Mouse (Mus musculus): ENCODE results near the gene Trio. TPM values are rescaled to one million over a fixed set of nuclear protein-coding genes. Genes with fewer than 3 reads are reported as not detected.

Gene Trio
- total RNA-seq, 1 experiment from 2014 or later = 16.9 TPM

DNA sequence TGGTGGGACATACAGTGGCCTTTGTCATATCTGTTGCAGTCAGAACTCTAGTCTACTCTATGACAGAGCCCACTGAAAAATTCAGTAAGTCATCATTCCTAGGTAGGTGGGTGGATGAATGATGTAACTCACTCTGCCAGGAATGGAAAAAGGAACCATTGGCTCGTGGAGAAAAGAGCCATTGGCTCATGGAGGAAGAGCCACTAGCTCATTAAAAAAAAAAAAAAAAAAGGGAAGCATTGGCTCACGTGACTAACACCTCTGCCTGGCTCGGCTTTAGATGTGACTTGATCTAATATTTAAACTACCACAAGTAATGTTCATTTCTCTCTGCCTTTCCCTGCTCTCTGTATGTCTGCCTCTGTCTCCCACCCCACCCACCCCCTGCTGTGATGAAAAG, 317.1 kb downstream of the Trio start:
- peak; percentile 40; the same call in 1 of the 2 replicates for ATAC-seq (replicated peaks; ENCODE audit: low read depth, poor library complexity, severe bottlenecking)

DNA sequence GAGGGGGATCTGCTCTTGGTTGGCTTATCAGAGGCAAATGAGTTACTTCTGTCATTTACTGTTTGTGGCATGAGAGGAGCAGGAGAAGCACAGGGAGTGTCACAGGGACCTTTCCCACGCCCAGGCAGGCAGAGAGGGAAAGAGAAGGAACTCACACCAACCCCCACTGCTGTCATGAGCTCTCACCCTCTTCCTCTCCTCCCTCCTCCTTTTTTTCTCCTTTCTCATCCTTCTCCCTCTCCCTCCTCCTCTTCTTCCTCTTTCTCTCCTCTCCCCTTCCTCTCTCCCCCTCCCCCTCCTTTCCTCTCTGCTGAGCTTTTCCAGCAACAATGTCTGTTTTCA, 322.7 kb downstream of the Trio start:
- peak; percentile 48 for ATAC-seq (replicated peaks; ENCODE audit: low read depth, poor library complexity, severe bottlenecking)

DNA sequence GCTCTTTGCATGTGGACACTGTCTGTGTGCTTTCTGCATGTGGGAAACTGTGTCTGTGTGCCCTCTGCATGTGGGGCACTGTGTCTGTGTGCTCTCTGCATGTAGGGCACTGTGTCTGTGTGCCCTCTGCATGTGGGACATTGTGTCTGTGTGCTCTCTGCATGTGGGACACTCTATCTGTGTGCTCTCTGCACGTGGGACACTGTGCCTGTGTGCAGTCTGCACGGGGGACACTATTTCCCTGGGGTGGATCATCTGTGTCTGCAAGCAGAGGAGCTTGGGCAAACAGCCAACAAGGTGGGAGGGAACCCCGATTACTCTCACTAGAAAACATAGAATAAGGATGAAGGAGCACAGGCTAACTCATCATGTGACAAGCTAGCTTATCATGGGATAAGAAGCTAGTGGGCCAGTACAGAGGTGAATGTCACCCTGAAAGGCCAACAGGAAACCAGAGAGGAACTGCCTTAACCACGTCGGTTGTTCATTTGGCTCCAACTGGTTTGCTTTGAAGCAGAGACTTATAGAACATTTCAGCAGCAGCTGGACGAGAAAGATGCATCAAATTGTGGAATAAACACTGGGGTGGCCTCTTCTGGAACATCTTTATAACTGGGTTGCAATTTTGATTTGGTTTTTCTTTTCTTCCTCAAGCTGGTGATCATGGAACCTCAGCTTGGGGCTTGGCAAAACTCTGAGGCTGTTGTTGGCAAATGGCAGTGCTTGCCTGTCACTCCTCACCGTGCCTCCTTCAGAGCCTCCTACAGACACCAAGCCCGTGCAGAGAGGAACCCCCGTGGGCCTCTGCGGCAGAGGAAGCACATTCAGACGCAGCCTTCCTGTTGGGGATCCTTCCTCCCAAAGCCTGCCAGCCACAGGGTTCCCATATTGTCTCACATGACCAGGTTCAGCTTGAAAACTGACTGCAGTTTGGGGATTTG, 323.3 kb downstream of the Trio start:
- peak; percentile 91 for ATAC-seq (replicated peaks; ENCODE audit: low read depth, poor library complexity, severe bottlenecking)

DNA sequence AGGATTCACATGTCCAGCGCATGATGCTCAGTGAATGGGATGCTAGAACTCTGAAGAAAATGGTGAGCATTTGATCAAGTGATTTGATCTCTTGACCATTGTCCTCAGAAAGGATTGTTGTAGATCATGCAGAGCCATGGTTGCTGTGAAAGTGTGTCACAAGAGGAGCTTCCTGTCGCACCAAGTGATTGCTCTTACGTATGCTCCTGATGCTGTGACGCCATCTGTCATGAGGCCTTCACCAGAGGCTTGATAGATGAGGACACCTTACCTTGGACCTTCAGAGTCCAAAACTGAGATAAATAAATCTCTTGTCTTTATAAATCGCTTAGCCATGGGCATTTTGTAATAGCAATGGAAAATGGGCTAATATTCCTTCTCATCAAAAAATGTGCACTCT, 328.0 kb downstream of the Trio start:
- ATAC-seq (replicated peaks; ENCODE audit: low read depth, poor library complexity, severe bottlenecking) = no peak

DNA sequence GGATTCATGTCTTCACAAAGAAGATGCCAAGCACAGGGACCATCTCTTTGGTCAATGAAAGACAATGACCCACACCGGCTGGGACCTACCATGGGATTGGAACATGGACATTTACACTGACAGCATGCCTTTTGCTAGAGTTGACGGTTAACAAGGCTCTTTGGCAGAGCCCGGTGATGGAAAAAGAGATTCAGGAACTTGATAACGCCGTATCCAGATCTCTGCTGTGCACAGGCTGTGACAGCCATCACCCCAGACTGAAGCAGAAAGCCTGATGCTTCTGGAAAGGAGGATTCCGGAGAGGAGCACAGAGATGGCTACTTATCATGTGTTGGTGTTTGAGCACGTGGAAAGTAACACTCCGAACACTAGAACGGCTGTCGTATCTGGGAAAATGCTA, 332.4 kb downstream of the Trio start:
- peak; percentile 69 for ATAC-seq (replicated peaks; ENCODE audit: low read depth, poor library complexity, severe bottlenecking)

DNA sequence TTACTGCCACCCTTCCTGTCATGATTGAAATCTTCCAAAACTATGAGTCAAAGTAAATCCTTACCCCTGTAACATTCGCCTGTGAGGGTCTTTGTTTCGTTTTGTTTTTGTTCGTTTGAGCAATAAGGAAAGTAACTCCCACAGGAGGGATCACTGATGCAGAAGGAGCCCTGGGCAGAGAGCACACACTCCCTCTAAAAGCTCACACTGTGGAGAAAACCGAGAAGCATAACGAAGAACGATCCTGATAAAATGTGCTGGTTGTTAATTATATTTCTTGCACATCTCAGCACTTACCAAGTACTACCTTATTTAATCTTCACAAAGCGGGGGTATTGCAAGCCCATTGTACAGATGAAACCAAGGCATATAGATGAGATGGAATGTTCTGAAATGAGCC, 333.5 kb downstream of the Trio start:
- ATAC-seq (replicated peaks; ENCODE audit: low read depth, poor library complexity, severe bottlenecking) = no peak

DNA sequence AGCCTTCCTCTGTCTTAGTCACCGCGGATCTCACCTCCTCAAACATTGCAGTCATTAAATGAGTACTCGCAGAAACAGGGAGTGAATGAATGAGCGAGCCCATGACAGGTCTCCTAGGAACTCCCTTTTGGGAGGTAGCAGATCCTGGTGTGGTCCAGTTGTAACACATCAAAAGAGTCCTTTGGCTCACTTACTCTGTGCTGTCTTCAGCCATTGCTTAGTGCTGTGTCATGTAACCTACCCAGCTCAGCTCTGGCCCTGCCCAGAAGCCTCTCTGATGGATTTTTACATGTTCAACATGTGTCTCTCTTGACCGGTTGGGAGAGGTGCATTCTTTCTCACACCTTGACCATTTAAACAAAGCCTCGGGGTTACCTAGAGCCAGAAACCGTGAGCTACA, 334.4 kb downstream of the Trio start:
- ATAC-seq (replicated peaks; ENCODE audit: low read depth, poor library complexity, severe bottlenecking) = no peak

DNA sequence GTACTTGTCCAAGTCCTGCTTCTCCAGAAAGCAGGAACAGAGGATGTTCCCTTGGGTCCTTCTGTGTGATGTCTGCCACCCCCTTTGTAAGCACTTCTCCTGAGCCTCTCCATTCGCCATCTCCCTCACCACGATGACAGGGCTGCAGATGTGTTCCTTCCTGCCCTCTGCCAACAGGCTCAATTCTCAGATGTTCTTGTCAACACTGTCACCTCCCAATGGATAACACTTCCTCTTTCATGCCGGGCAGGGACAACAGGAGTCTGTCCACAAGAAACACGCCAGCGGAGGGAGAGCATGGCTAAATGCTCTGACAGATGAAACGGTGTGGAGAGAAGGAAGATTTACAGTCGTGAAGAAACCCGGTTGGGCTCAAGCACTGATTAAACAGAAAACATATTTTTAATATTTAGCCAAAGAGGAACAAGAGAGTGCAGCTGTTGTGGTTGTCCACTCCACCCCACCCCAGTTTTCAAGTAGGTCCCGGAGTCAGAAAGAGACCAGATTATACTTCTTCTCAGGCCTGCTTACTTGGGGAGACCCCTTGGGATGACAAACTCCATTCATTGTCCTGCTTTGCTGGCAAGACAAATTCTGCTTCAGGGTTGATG, 337.5 kb downstream of the Trio start:
- peak; percentile 92 for ATAC-seq (replicated peaks; ENCODE audit: low read depth, poor library complexity, severe bottlenecking)

DNA sequence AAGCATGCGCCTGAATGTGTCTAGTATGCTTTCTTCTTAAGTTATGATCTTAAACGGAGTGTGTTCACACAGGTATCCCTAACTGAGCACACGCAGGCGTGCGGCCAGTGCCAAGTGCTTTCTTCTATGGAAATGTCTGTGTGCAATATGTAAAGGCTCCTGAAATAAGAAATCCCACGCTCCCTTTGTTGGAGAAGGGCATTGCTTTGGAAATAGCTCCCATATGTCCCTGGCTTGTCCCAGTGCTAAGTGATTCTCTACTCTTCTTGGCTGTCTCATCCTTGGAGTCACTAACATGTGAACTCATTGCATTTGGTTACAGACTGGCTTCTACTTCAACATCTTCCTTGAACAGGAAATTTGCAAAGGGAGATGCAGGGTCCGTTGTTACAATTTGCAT, 340.8 kb downstream of the Trio start:
- no peak for ATAC-seq (replicated peaks; ENCODE audit: low read depth, poor library complexity, severe bottlenecking)

DNA sequence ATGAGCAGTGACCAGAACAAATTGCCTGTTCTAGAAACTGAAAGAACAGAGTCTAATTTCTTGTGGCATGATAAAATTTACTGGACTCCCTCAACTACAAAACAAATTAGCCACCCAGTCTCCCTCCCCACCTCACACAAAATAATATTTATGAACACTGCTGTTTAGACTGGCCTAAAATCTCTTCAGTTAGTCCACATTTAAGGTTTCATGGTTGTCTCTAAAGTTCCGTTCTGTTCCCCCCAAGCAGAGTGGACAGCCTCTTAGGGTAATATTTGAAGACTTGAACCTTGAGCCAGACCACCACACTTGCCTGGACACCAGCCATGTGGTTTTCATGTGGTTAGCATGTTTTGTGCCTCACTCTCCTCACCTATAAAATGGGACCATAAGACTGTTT, 342.4 kb downstream of the Trio start:
- no peak for ATAC-seq (replicated peaks; ENCODE audit: low read depth, poor library complexity, severe bottlenecking)

DNA sequence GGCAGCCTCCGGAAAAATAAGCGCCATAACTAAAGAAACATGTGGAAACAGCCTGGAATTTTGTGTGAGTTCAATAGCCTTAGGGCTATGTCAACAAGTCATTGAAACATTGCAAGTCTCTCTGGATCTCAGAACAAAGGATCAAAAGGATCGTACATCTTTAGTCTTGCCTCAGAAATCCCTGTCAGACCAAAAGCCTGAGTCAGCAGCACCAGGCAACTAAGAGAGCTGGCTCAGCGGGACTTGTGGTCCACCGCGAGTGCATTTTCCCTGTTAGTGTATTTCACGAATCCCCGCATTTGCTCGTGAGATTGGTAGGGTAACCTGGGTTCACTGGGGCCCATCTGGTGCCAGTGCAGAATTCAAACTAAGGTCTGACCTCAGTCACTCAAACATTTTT, 343.0 kb downstream of the Trio start:
- no peak for ATAC-seq (replicated peaks; ENCODE audit: low read depth, poor library complexity, severe bottlenecking)

DNA sequence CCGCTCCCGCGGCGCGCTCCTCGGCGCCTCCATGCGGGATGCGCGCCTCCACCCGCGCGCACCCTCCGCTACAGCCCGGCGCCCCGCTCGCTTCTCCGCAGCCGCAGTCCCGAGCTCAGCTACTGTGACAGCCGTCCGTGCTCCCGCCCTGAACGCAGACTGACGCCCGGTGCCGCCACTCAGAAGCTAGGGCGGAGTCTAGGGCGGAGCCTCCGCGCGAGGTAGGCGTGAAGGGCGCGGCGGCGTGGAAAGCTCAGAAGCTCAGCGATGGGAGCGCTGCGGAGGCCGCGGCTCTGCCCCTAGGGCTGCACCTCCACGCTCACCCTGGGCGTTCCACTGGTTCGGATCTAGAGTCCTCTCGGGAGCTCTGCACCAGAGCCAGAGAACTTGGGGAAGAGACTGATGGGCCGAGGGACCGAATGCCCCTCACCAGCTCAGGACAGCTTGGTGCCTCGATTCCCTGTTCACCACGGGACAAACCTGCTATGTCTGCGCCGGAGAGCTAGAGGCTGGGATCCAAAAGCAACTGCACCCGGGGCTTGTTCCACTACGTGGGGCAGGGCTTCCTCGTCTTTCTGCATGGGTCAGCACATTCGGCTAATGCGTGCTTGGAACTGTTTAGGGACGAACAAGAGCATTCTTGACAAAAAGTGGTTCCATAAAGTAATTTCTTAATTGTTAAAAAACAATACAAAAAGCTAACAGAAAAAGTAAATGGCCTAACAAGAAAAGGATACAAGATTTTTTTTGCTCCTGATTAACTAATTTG, 344.0 kb downstream of the Trio start, which contains the start of gene Otulinl:
Otulinl (minus strand) TSS at position 161 of the 769 bp plus-strand sequence.
- ATAC-seq (replicated peaks; ENCODE audit: low read depth, poor library complexity, severe bottlenecking) = peak; percentile 99

DNA sequence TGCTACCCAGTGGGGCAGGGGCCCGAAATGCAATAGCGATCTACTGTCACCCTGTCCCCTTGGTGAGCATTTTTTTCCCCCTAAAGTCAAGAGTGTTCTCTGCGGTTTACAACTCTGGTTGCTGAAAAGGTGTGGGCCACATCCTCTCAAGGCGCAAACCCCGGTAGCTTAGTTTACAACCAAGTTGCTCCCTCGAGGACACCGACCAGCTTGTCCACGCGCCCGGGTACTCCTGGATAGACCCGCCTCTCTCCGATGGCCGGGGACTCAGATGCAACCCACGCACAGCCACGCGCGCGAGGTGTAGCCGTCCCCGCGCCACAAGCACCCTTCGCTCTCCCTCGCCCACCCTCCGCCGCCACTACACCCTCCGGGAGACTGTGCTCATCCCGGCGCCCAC, 344.7 kb downstream of the Trio start:
- ATAC-seq (replicated peaks; ENCODE audit: low read depth, poor library complexity, severe bottlenecking) = no peak

Other genes starting within 250 kb of the Trio start
- not detected in 2 replicates for gene Dnah5, start 177.9 kb upstream of the Trio start, total RNA-seq (2017)

Measured in common myeloid progenitor, adult 5-6 weeks (primary cell).